Mouse (Mus musculus) ES-Bruce4 (cell line): Measurements from ENCODE around the gene Map3k7. TPM values are rescaled to one million over a fixed set of nuclear protein-coding genes. Genes with fewer than 3 reads are reported as not detected.

Source experiments
- H3K27ac ChIP-seq: 2 replicates; pipeline ENCODE4 v1.5.1; 2012; ENCODE audit warnings: low read length, inconsistent platforms; ENCODE audit not compliant: insufficient read depth
- H3K27me3 ChIP-seq: 2 replicates; pipeline ENCODE4 v1.6.1; 2012; ENCODE audit warnings: mild to moderate bottlenecking, low read length, inconsistent platforms; ENCODE audit not compliant: control insufficient read depth, poor library complexity, insufficient read depth, severe bottlenecking
- H3K36me3 ChIP-seq: 2 replicates; pipeline ENCODE4 v1.6.1; 2012; ENCODE audit warnings: inconsistent platforms, mild to moderate bottlenecking, low read length, moderate library complexity; ENCODE audit not compliant: control insufficient read depth, poor library complexity, insufficient read depth, severe bottlenecking
- H3K4me1 ChIP-seq: one replicate; pipeline ENCODE4 v1.8.1; 2011; ENCODE audit warnings: low read length; ENCODE audit not compliant: control insufficient read depth, insufficient read depth
- H3K4me3 ChIP-seq: 2 replicates; pipeline ENCODE4 v1.5.1; 2011; ENCODE audit warnings: low read depth, mild to moderate bottlenecking, low read length
- H3K9ac ChIP-seq: 2 replicates; pipeline ENCODE4 v1.6.1; 2012; ENCODE audit warnings: low read depth, mild to moderate bottlenecking, inconsistent platforms; ENCODE audit not compliant: poor library complexity, severe bottlenecking
- H3K9me3 ChIP-seq: replicated peaks from 2 replicates; pipeline ENCODE4 v1.6.1; 2012; ENCODE audit warnings: mild to moderate bottlenecking, low read length, inconsistent platforms; ENCODE audit not compliant: control insufficient read depth, poor library complexity, insufficient read depth, severe bottlenecking
- CTCF ChIP-seq: IDR thresholded peaks from one replicate; pipeline ENCODE4 v1.8.1; 2011; ENCODE audit warnings: low read depth, low read length
- EP300 ChIP-seq: IDR thresholded peaks from 2 replicates; pipeline ENCODE4 v1.6.1; 2011; ENCODE audit warnings: low read depth, low read length; ENCODE audit not compliant: insufficient read depth
- POLR2A ChIP-seq: IDR thresholded peaks from one replicate; pipeline ENCODE4 v1.8.1; 2011; ENCODE audit warnings: low read length; ENCODE audit not compliant: insufficient read depth
- polyA plus RNA-seq: library from polyadenylated mRNA; stranded (reverse); fragments of >200 nt; gene quantifications from 2 replicates; pipeline ENCODE4 v1.2.4, GENCODE M21; 2011; ENCODE audit warnings: low read depth; ENCODE audit not compliant: missing spikeins, insufficient read depth, insufficient read length

The Map3k7 gene
- polyA plus RNA-seq, 1 experiment: 67.9 TPM

DNA sequence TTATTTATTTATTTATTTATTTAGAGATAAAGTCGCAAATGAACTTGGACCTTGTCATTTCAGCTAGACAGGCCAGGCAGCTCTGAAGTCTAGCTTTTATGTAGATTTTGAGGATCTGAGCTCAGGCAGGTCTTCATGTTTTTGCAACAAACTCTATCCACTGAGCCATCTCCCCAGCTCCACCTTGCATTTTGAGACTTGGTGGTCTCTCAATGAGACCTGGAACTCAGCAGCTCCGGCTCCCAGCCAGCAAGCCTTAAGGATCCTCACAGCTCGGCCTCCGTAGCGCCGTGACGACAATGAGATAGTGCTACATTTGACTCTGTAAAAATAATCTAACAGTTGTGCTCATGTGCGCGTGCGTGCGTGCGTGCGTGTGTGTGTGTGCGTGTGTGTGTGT, 89.3 kb downstream of the Map3k7 start:
- no peak for TF ChIP-seq CTCF
- no peak for TF ChIP-seq EP300
- no peak overlapping the region for H3K4me3 ChIP-seq
- no peak overlapping the region for H3K27ac ChIP-seq

DNA sequence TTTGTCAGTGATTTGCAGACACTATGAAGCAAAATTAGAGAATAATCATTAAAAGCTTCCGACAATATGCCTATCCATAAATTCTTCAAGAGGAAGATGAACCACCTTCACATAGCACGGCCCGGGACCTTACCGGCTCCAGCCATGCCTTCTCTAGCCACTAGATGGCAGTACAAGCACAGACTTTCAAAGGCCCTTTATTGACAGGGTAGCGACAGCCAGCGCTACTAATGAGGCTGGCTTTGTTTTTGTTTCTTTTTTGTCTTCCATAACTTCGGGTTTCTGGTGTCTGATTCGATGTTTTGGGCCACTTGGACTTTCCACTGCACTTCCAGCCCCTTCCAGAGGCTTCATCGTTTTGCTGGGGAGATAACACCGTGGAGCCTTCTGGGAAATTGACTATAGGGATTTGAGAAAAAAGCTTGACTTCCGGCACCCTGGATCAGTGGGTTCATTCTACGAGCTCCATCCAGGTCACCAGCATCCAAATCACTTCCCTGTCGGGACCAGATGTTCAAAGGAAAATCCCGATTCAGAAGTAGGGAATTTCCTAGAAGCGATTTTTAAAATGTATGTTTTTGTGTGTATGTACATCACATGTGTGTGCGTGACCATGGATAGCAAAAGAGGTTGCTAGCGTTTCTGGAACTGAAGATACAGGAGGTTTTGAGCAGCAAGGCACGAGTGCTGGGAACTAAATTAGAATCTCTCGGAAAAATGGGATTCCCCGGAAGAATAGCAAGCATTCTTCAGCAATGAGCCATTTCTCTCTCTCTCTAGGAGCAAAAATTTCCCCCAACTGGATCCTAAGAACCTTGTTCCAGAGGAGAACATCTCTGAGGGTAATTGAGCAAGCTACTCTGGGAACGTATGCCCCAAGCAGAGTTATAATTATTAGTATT, 91.5 kb downstream of the Map3k7 start:
- H3K9ac ChIP-seq: no peak overlapping the region
- H3K9me3 ChIP-seq: no peaks in the 10 kb centered on the region
- H3K36me3 ChIP-seq: no peaks in the 10 kb centered on the region
- no peaks in the 10 kb centered on the region for H3K4me1 ChIP-seq
- H3K27me3 ChIP-seq: no peaks in the 10 kb centered on the region
- H3K27ac ChIP-seq: no peak overlapping the region
- no peak overlapping the region for H3K4me3 ChIP-seq
- no peak for TF ChIP-seq EP300
- peak; percentile 80 for TF ChIP-seq CTCF
- TF ChIP-seq POLR2A: no peak

More for the DNA sequence above, 89.3 kb downstream of the Map3k7 start:
- H3K9me3 ChIP-seq: no peaks in the 10 kb centered on the region
- no peaks in the 10 kb centered on the region for H3K27me3 ChIP-seq
- H3K36me3 ChIP-seq: no peaks in the 10 kb centered on the region
- H3K4me1 ChIP-seq: no peaks in the 10 kb centered on the region
- no peak overlapping the region for H3K9ac ChIP-seq

DNA sequence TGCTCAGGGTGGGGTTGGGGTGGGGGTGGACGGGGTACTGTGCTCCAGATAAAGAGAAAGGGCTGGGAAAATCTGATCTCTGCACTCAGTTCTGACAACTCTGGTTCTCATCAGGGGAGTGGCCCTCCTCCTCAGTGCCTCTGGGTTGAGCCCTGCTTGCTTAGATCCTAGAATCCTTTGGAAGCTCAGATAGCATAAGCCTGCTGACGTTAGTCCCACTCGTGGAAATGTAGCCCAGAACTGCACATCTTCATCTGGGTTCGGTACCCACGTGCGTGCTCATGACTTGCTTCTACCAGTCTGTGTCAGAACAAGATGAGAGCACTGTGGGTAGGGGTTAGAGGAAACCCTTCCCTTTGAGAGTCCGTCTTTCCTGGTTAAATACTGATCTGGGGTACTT, 92.5 kb downstream of the Map3k7 start:
- Histone ChIP-seq H3K27ac (no peak overlapping the region), H3K27me3 (no peaks in the 10 kb centered on the region), H3K4me1 (no peaks in the 10 kb centered on the region), H3K36me3 (no peaks in the 10 kb centered on the region), H3K4me3 (no peak overlapping the region), H3K9me3 (no peaks in the 10 kb centered on the region), H3K9ac (no peak overlapping the region)
- no peak for TF ChIP-seq CTCF
- TF ChIP-seq EP300: no peak
- TF ChIP-seq POLR2A: no peak

DNA sequence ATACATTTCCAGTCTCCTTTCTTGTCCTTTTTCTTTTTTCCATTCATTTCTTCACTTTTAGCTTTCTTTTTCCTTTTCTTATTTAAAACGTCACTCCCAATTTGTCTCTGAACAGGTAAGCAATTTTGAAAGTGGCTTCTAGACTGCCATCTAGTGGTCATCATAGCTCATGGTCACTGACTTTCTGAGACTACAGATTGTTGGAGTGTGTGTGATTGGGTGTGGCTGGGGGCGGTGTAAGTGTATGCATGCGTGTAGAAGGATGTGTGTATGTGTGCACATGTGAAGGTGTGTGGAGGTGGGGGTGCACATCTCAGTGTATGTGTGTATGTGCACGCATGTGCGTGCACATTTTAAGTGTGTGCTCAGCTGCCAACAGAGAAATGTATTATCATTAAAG, 93.2 kb downstream of the Map3k7 start:
- H3K27ac ChIP-seq: no peak overlapping the region
- H3K9ac ChIP-seq: no peak overlapping the region
- TF ChIP-seq CTCF (peak; percentile 29), EP300 (no peak)
- H3K4me3 ChIP-seq: no peak overlapping the region
- H3K4me1 ChIP-seq: no peaks in the 10 kb centered on the region
- no peaks in the 10 kb centered on the region for H3K27me3 ChIP-seq
- H3K36me3 ChIP-seq: no peaks in the 10 kb centered on the region
- H3K9me3 ChIP-seq: no peaks in the 10 kb centered on the region

DNA sequence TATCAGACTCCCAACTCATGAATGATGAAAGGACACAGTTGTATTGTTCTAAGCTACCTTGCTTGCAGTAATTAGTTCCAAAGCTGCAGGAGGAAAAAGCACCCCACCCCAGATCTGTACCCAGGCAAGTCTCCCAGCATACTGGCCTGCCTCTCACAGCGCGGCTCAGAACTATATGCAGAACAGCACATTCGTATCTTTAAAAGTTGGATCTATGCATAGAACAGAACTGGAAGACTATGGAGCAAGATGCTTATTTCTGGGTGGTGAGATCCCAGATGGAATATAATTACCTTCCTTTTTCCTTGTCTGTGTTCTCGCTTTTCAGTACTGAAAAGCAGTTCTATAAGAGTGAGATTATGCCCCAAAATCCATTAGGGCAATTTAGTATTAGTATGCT, 96.8 kb downstream of the Map3k7 start:
- no peak overlapping the region for H3K4me3 ChIP-seq
- TF ChIP-seq EP300: no peak
- no peak for TF ChIP-seq CTCF
- TF ChIP-seq POLR2A: no peak

DNA sequence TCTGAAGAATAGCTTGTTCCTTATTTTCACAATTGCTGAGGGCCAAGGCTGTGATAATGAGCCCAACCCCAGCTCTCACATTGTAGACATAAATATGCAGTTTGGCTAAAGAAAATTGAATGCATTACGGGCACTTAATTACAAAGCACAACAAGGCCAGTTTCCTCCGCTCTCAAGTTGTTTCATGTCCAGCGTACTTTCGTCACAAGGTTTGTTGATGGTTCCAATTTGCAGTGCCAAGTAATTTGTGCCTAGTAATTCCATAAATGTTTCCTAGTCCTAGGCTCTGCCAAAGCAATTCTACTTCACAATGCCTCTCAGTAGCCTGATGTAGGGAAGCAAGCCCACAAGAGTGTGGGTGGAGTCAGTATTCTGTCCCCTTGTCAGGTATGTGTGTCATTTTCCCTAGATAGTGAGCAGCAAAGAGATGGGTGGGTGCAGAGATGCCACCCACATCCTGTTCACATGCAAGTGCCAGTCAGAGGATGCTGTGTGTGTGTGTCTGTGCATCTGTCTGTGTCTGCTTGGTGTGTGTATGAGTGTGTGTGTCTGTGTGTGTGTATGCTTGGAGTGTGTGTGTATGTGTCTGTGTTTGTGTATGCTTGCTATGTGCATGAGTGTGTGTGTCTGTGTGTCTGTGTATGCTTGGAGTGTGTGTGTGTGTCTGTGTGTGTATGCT, 98.6 kb downstream of the Map3k7 start:
- Histone ChIP-seq H3K4me1 (no peaks in the 10 kb centered on the region), H3K36me3 (no peaks in the 10 kb centered on the region), H3K4me3 (no peak overlapping the region), H3K27me3 (no peaks in the 10 kb centered on the region), H3K27ac (no peak overlapping the region), H3K9me3 (no peaks in the 10 kb centered on the region), H3K9ac (no peak overlapping the region)
- no peak for TF ChIP-seq POLR2A
- TF ChIP-seq EP300: no peak
- TF ChIP-seq CTCF: no peak

More for the DNA sequence above, 96.8 kb downstream of the Map3k7 start:
- no peak overlapping the region for H3K27ac ChIP-seq
- H3K27me3 ChIP-seq: no peaks in the 10 kb centered on the region
- H3K9me3 ChIP-seq: no peaks in the 10 kb centered on the region
- H3K36me3 ChIP-seq: no peaks in the 10 kb centered on the region
- H3K9ac ChIP-seq: no peak overlapping the region
- H3K4me1 ChIP-seq: no peaks in the 10 kb centered on the region
